Mouse (Mus musculus) ES-E14 (cell line): ENCODE data around the gene Map3k5. TPM values are rescaled to one million over a fixed set of nuclear protein-coding genes. Genes with fewer than 3 reads are reported as not detected.

Source experiments
- DNase-seq: peaks from one replicate; pipeline ENCODE4 v3.0.0-alpha.2; 2013; ENCODE audit warnings: low read depth, low spot score
- H3K27ac ChIP-seq: 2 replicates; pipeline ENCODE4 v1.5.1; 2012; ENCODE audit warnings: low read depth, mild to moderate bottlenecking, low read length, moderate library complexity, mixed read lengths; ENCODE audit not compliant: poor library complexity, insufficient read depth, severe bottlenecking
- H3K36me3 ChIP-seq: 2 replicates; pipeline ENCODE4 v1.6.1; 2012; ENCODE audit warnings: mild to moderate bottlenecking, low read length, moderate library complexity, mixed read lengths; ENCODE audit not compliant: control insufficient read depth, poor library complexity, insufficient read depth, severe bottlenecking
- H3K4me1 ChIP-seq, 2 experiments: fragments of 150-350 bp in 1 of 2; sonication (generic) in 1 of 2; 2 replicates each; pipeline ENCODE4 v1.6.1; 2012; ENCODE audit warnings: low read length in 2 of 2, mild to moderate bottlenecking in 1 of 2, mixed read lengths in 1 of 2; ENCODE audit not compliant: control insufficient read depth in 2 of 2, insufficient read depth in 2 of 2, poor library complexity in 1 of 2
- H3K4me3 ChIP-seq, 2 experiments: fragments of 150-350 bp in 1 of 2; sonication (generic) in 1 of 2; 2 replicates each; pipeline ENCODE4 v1.5.1; 2012; ENCODE audit warnings: low read length in 2 of 2, low read depth in 1 of 2, mild to moderate bottlenecking in 1 of 2, mixed read lengths in 1 of 2; ENCODE audit not compliant: insufficient read depth in 1 of 2, poor library complexity in 1 of 2, severe bottlenecking in 1 of 2
- H3K9ac ChIP-seq: 2 replicates; pipeline ENCODE4 v1.6.1; 2012; ENCODE audit warnings: low read depth, mild to moderate bottlenecking, low read length, mixed read lengths; ENCODE audit not compliant: poor library complexity, insufficient read depth, severe bottlenecking
- H3K9me3 ChIP-seq: fragments of 150-350 bp; sonication (generic); 2 replicates; pipeline ENCODE4 v1.6.1; 2012; ENCODE audit warnings: low read depth, mild to moderate bottlenecking, low read length; ENCODE audit not compliant: control insufficient read depth, insufficient read depth
- CHD2 ChIP-seq: IDR thresholded peaks from 2 replicates; pipeline ENCODE4 v1.6.1; 2014; ENCODE audit warnings: mild to moderate bottlenecking, low read depth, low read length, inconsistent platforms
- HCFC1 ChIP-seq: IDR thresholded peaks from 2 replicates; pipeline ENCODE4 v1.6.1; 2012; ENCODE audit warnings: low read length, inconsistent platforms, borderline replicate concordance; ENCODE audit not compliant: insufficient read depth
- MAFK ChIP-seq: IDR thresholded peaks from 2 replicates; pipeline ENCODE4 v1.6.1; 2014; ENCODE audit warnings: mild to moderate bottlenecking, low read depth, low read length, inconsistent platforms; ENCODE audit not compliant: insufficient read depth
- ZC3H11A ChIP-seq: IDR thresholded peaks from 2 replicates; pipeline ENCODE4 v1.6.1; 2012; ENCODE audit warnings: low read depth, mild to moderate bottlenecking, inconsistent platforms, low read length, borderline replicate concordance
- ZNF384 ChIP-seq: IDR thresholded peaks from 2 replicates; pipeline ENCODE4 v1.6.1; 2012; ENCODE audit warnings: low read depth, low read length, inconsistent platforms
- in situ Hi-C, 2 experiments: fragments of 600-800 bp; cut with MboI; formaldehyde crosslinking; loops; one replicate each; pipeline ENCODE4 v1.15.1; 2025; ENCODE audit warnings: low sequenced_read_pairs in 2 of 2, inconsistent platforms in 1 of 2; ENCODE audit not compliant: unreplicated experiment in 2 of 2
- total RNA-seq: library from RNA; depleted of rRNA; stranded (reverse); fragments of 300-350 nt; gene quantifications from 2 replicates; pipeline ENCODE4 v1.2.3, GENCODE M21; 2012

Map3k5 gene
- total RNA-seq, 1 experiment = 4.7 TPM

- no peak for TF ChIP-seq CHD2
- no peak for TF ChIP-seq ZNF384
- TF ChIP-seq ZC3H11A = no peak
- TF ChIP-seq HCFC1 = no peak
- no peak for TF ChIP-seq MAFK
- in situ Hi-C loops = loop anchor here in 1 of 2 experiments (25.0 kb wide), 1 partner anchor 346 kb away; the partner anchor contains the start of gene Il20ra
- Histone ChIP-seq H3K4me3 (no peak overlapping the region), H3K36me3 (no peaks in the 10 kb centered on the region), H3K27ac (no peak overlapping the region), H3K9ac (no peak overlapping the region), H3K9me3 (no peaks in the 10 kb centered on the region), H3K4me1 (no peaks in the 10 kb centered on the region)
- DNase-seq = no peak
These were observed 123.8 kb downstream of the Map3k5 start for GRCm38 (mm10) chr10:20058031-20058430.

GRCm38 (mm10) chr10:20058841-20059240 lies 124.6 kb downstream of the Map3k5 start:
- in situ Hi-C loops = loop anchor here in 1 of 2 experiments (25.0 kb wide), 1 partner anchor 347 kb away; the partner anchor contains the start of gene Il20ra
- no peak for DNase-seq
- no peaks in the 10 kb centered on the region for H3K9me3 ChIP-seq
- no peak overlapping the region for H3K9ac ChIP-seq
- no peaks in the 10 kb centered on the region for H3K4me1 ChIP-seq
- H3K4me3 ChIP-seq = no peak overlapping the region
- no peak overlapping the region for H3K27ac ChIP-seq
- H3K36me3 ChIP-seq = no peaks in the 10 kb centered on the region
- TF ChIP-seq ZC3H11A = no peak
- TF ChIP-seq HCFC1 = no peak
- no peak for TF ChIP-seq MAFK
- TF ChIP-seq ZNF384 = no peak
- no peak for TF ChIP-seq CHD2

- no peak for TF ChIP-seq HCFC1
- no peak for TF ChIP-seq MAFK
- TF ChIP-seq CHD2 = no peak
- no peak for TF ChIP-seq ZNF384
- TF ChIP-seq ZC3H11A = no peak
- DNase-seq = no peak
- H3K4me3 ChIP-seq = no peak overlapping the region
- H3K9me3 ChIP-seq = no peaks in the 10 kb centered on the region
- H3K36me3 ChIP-seq = no peaks in the 10 kb centered on the region
- no peak overlapping the region for H3K9ac ChIP-seq
- no peak overlapping the region for H3K27ac ChIP-seq
- in situ Hi-C loops = loop anchor here in 1 of 2 experiments (25.0 kb wide), 1 partner anchor 348 kb away; the partner anchor contains the start of gene Il20ra
- H3K4me1 ChIP-seq = no peaks in the 10 kb centered on the region
These were observed 126.2 kb downstream of the Map3k5 start for GRCm38 (mm10) chr10:20060320-20060970.

- no peak overlapping the region for H3K4me3 ChIP-seq
- no peak for DNase-seq
- H3K27ac ChIP-seq = no peak overlapping the region
- no peak for TF ChIP-seq CHD2
- no peak for TF ChIP-seq HCFC1
- no peak for TF ChIP-seq ZNF384
- TF ChIP-seq MAFK = no peak
- no peak for TF ChIP-seq ZC3H11A
- no peak overlapping the region for H3K9ac ChIP-seq
- no peaks in the 10 kb centered on the region for H3K4me1 ChIP-seq
- no peaks in the 10 kb centered on the region for H3K9me3 ChIP-seq
- H3K36me3 ChIP-seq = no peaks in the 10 kb centered on the region
- in situ Hi-C loops = loop anchor here in 1 of 2 experiments (25.0 kb wide), 1 partner anchor 352 kb away; the partner anchor contains the start of gene Il20ra
These were observed 130.4 kb downstream of the Map3k5 start for GRCm38 (mm10) chr10:20064556-20065207.
